Mouse (Mus musculus) urinary bladder, adult 18-20 months (tissue): Measurements from ENCODE around the gene Cstf3.
A peak's percentile ranks its signal among the peaks of the same experiment; 100 is the strongest.
"Not testable (repeated sequence)": the region's sequence is repeated elsewhere in the genome, so short reads cannot be mapped to it uniquely, and the experiment has no call there.

Experiments used
- DNase-seq, 2 experiments: peaks; one replicate each; pipeline ENCODE4 v3.0.0; 2022; ENCODE audit warnings: low spot score in 2 of 2, mixed read lengths in 2 of 2

Gene Cstf3

DNA sequence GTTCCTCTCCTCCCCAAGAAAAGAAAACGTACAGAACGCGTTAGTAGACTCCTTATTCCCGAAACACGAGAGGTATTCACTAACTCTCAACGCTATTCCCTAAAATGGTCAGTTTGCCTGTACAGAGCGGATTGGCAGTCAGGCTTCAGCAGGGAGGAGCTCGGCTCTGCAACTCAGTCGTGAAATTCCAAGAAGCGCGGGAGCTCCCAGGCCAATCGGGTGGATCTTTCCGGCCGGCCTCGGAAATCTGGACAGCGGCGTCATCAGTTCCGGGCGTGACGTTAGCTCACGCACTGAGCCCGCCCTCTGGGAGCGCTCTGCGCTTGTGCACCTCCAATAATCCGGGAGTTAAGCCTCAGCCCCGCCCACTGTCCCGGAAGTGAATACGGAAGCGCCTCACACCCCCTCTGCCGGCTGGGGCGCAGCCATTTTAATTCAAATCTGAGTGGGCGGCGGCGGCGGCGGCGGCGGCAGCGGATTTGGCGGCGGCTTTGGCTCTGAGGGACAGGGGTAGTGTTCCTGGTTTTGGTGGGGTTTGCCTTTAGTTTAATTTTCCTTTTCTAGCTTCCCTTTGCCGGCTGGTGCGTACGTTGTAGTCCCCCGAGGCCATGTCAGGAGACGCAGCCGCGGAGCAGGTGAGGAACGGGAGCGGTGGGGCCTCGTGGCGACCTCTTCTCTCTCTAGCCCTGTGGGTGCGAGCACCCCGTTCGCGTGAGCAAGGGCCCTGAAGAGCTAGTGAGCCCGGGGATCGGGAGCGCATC, at the start of gene Cstf3:
TSS of gene Cstf3 (plus strand) at position 456 of the 761 bp plus-strand sequence.
- DNase-seq: peak; percentile 89 to 99

DNA sequence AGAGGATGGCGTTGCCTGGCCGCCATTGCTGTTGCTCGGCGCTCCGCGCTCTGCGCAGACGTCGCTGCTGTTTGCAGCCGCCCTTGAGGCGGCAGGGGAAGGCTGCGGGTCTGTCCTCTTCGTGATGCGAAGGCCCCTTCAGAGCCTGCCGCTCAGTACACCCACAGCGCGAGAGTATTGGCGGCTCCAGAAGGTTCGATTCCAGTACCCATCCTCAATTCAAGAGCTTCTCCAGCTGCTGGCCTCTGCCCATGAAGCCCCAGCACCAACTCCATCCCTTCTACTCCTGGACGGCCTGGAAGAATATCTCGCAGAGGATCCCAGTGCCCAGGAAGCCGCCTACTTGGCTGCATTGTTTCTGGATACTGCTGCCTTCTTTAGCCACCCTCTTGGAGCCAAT, 33.6 kb upstream of the Cstf3 start:
- DNase-seq: not testable (repeated sequence)

DNA sequence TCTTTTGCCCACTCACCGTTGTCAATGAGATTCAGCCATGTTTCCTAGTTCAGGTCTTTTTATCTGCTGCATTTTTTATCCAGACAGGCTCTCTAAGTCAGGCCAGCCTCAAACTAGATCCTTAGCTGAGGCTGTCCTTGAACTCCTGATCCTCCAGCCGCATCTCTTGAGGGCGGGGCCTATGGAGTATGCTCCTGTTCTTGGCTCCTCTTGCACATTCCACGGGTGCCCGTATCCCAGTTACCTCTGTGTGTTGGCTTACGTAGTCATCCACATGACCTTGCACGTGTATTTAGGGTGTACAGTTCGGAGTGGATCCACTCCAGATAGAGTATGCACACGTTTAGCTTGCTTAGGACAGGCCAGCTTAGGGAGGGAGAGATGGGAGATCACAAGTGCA, 32.6 kb upstream of the Cstf3 start:
- no peak for DNase-seq

DNA sequence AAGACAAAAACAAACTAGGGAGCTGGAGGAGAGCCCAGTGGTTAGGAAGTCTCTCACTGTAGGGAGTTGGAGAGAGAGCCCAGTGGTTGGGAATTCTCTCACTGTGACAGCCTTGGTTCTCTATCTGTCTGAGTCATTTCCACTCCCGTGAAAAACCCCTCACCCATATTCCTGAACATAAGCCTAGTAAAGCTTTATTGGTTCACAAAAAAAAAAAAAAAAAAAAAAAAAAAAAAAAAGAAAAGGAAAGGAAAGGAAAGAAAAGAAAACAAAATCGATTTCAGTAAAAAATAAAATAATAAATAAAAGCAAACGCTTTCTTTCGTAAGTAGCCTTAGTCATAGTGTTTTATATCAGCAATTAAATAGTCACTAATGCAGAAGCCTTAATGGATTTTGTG, 32.0 kb upstream of the Cstf3 start:
- DNase-seq: no peak

DNA sequence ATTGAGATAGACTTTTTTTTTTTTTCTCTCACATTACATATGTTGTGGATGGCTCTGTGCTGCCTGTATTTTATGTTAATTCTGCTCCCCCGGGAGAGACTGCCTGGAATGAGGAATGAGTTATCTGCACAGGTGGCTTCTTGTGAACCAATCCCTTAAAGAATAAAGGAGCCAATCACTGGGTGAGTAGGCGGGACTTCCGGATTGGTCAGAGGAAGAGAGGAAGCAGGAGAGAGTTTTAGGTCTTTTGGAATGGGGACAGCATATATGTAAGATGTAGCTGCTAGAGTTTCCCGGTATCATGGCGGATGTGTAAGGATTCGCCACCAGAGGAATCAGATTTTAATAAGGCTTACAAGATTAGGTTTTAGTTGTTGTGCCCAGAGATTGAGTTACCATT, 31.4 kb upstream of the Cstf3 start:
- DNase-seq: no peak

DNA sequence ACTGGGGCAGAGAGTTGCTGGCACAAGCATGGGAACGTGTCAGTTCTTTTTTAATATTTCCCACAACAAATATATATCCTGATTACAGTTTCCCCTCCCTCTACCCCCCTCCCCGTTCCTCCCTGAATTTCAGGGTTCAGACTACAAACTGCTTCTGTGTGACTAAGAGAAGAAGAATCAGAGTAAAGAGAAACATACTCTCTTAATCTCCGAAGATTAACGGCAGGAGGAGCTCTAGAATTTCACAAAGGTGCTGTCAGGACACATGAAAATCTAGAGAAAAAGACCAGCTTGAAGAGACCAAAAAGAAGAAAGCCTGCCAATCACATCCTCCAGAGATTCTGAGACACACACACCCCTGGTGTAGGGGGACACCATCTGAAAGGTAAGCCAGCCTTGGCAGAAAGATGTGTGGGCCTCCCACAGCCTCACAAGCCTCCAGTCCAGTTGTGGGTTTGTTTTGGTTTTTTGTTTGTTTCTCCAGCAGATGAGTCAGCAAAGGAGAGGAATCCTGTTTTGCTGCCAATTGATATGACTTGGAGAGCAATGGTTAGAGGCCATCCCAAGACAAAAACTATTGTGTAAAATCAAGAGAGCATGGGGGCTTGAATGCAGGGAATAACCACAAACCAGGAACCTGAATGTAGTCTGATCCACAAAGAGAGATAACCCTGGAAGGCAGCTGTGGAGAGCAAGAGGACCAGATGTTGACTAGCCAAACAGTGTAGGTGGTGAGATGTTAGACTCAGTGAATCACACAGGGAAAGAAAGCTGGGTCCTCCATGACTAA, 30.5 kb upstream of the Cstf3 start:
- no peak for DNase-seq

DNA sequence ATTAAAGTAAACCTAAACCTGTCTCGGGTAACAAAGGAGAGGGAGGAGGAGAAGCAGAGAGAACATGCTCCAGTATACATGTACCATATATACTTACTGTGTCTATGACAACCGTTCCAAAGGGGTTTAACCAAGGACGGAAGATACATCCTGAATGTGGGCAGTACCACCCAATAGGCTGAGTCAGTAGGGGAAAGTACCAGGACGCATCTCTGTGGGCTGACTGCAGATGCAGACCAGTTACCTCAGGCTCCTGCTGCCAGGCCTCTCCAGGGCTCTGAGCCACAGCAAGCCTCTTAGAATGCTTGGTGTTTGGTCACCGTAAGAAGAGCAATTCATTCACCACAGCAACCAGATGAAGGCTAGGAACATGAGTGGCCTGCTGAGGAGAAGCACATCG, 28.9 kb upstream of the Cstf3 start:
- no peak for DNase-seq

DNA sequence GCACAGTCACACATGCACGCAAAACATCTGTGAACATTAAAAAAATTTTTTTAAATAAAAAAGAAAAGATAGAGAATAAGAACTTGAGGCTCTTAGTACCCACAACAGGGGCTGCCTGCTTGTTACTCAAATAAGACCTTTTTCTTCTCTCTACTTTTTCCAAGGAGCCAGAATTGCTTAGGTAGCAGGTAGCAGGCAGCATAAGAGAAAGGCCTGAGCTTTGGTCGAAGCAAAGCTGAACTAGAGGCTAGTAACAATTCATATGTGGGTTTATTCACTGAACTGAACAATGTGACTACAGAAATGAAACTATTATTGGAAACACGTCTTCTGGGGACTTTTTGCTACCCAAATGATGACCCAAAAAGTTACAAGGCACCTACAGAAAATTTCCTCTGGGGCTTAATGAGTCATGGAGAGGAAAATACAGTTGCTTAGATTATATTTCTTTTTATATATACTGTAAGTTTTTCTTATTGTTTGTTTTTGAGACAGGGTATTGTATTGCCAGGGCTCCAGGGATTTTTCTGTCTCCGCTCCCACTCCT, 28.3 kb upstream of the Cstf3 start:
- DNase-seq: no peak

DNA sequence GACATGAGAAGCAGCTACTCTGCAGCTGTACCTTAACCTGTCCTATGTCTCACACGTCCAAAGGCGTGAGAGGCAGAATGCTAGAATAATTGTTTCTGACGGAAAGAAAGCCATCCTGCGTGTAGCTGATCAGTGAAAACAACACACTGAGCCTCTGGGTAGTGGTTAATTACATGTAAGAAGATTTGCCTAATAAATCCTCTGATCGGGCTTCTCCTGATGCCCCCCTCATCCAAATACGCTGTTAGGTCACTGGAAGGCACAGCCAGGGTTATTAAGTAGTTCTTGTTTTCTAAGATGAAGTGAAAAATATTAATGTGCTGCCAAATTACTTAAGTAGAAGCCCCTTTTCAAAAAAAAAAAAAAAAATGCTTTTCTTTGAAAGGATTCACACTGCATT, 18.3 kb upstream of the Cstf3 start:
- DNase-seq: no peak

DNA sequence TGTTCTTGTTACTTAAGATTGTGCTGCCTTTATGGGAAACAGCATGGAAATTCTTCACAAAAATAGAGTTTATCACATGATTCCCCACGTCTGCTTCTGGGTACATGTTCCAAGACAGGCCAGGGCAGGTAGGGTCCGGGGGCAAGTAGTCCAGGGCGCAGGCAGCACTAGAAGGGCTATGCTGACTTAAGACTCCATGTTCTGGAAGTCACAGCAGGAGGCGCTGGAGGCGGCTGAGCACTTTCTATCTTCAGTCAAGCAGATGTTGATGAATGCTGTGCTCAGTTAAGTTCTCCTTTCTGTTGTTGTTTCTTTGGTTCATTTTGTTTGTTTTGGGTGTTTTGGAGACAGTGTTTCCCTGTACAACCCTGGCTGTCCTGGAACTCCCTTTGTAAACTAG, 14.1 kb upstream of the Cstf3 start:
- no peak for DNase-seq

DNA sequence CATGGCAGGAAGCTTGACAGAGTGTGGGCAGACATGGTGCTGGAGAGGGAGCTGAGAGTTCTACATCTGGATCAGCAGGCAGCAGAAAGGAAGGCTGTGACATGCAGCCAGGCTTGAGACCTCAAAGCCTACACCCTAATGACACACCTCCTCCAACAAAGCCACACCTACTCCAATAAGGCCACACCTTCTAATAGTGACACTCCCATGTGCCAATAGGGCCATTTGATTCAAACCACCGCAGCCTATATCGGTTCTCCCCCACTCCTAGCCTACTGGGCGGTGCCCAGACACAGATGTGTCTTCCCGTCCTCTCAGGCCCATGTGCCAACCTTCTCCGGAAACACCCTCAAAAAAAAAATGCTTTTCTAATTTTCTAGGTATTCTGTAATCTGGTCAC, 12.3 kb upstream of the Cstf3 start:
- no peak for DNase-seq

DNA sequence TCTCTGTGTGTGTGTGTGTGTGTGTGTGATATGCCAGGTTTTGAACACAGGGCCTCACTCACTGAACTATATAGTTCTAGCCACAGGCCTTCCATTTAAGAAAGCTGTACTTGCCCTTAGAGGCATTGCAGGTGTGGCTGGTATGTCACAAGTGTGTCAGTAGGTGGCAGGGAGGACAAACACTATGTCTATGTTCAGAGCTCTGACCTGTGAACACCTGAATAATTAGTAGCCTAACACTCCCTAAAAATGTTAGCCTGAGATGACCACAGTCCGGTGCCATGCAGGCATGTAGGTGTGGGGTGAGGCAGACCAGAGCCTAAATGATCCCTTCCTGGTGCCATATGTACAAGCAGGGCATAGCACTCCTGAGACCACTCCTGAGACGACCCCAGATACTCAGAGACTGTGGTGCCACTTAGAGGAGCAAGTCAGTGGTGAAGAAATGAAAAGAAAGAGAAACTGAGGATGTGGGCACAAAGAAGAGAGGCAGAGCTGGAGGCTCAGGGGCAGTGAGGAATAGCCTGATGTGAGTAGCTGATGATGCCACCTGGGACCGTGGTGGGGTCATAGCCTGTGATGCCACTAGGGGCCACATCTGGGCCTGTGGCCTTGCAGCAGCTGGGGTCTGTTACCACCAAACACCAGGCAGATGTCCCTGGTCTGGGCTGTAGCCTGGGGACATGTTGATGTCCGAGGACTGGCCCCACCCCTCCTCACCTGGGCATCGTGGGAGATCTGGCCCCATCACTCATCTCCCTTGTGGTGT, 11.3 kb upstream of the Cstf3 start:
- DNase-seq: no peak

DNA sequence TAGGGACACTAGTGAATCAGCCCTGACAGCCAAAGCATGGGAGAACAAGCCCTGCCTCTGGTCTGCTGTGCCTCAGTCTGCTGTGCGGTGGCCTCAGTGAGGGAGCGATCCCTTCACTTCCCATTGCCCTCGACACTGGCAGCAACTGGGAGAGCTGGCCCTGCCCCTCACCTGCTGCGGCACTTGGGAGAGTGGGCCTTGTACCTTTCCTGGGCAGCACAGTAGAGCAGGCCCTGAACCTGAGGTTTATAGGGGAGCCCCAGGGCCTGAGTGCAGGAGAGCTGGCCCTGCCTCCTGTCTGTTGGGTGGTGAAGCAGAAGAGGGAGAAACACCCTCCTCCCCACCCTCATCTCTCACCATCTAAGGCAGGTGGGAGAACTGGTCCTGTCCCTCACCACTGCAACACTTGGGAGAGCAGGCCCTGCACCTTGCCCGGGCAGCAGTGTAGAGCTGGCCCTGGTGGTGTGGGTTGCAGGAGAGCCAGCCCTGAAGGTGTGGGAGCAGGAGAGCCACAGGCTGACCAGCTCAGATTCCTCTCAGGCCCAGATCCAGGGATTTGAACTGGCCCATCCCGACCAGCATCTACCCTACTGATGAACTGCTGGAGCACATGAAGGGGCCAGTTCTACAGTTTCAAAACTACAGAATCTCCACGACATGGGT, 10.4 kb upstream of the Cstf3 start:
- no peak for DNase-seq

DNA sequence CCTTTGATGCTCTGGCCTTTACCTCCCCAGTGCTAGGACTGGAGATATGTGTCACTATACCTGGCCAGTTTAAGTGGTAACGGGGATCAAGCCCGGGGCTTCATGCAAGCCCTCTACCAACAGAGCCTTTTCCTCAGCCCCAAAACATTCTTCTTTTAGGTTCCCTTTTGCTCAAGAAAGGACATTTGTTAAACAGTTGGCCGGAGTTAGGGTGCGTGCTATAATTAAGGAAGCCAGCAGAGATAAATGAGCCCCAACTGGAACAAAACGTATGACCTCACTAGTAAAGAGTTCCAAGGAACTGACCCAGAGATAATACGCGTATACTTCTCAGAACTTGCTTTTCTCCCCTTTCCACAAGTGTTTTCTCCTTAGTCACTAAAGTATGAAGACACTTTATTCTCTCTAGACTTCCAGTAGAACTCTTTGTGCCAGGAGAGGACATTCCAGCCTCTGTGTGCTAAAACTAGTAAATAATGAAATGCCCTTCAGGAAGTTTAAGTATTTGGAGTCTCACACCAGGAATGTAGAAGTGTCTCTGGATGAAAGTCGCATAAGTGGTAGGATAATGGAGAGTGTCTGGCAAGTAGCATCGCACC, 8.9 kb upstream of the Cstf3 start:
- DNase-seq: no peak

DNA sequence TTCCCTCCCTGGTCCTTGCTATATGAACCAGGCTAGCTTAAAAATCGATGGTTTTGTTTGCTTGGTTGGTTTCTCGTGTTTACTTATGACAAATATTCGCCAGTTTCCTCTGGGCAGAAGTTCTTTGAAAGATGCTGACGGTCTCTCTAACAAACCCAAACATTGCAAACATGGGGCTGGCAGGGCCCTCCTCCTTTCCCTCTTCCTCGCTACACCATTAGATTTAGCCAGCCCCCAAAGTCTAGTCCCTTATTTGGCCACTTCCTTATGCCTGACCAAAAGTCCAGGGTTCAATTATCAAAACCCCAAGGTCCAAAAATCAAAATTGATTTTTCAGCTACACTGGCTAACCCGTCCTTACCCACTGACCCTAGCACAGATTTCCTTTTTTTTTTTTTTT, 7.3 kb upstream of the Cstf3 start:
- DNase-seq: no peak

DNA sequence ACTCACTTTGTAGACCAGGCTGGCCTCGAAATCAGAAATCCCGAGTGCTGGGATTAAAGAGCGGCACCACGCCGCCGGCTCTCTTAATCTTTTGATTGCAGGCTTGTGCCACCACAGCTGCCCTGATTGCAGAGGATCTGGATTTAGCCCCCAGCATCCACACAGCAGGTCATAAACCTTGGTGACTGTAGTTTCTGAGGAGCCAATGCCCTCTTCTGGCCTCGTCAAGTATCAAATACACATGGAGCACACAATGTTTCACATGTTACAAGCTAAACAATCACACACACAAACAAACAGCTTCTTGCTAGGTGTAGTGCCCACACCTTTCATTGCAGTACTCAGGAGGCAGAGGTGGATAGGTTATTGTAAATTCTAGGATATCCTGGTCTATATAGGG, 6.1 kb upstream of the Cstf3 start:
- DNase-seq: no peak

DNA sequence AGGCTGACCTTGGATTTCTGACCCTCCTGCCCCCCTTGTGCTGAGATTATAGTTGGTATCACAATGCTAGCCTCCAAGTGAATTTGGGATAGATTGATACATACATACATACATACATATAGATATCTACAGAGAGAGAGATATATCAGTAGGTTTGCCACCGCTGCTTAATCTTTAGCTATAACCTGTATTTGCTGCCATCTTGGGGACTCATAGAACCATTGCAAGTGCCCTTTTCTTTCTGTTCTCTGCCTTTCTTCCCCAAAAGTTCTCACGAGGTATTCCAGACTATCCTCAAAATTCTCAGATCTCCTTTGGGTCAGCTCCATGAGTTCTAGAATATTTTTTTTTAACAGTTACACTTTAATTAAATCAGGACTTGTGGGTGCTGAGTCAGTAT, 4.7 kb upstream of the Cstf3 start:
- no peak for DNase-seq

DNA sequence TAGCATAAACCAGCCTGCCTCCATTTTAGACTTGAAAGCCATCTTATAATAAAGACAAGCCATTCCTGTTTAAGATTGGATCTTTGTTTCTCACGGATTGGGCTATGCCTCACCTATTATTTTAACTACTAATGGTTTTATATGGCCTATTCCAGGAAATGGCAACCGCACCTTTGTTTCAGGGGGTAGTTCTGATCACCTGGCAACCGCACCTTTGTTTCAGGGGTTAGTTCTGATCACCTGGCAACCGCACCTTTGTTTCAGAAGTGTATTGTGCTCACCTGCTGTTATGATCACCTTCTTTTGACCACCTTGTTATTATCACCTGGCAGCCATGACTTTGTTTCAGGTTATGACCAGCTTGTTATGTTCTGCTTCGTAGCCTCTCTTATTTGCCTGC, 1.8 kb upstream of the Cstf3 start:
- DNase-seq: no peak

DNA sequence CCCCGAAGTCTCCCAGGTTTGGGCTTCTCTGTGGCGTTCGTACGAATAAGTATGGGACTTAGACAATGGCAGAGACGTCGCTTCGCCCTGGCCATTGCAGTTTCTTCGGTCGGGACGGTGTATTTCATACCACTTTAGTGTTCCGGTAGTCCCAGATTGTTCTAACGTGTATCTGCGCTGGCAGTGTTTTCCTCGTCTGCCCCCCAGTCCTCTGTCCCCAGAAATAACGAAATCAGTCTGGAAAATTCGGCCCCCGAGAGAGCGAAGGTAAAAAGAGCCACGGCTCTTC, 450 bp downstream of the Cstf3 start:
- no peak for DNase-seq

DNA sequence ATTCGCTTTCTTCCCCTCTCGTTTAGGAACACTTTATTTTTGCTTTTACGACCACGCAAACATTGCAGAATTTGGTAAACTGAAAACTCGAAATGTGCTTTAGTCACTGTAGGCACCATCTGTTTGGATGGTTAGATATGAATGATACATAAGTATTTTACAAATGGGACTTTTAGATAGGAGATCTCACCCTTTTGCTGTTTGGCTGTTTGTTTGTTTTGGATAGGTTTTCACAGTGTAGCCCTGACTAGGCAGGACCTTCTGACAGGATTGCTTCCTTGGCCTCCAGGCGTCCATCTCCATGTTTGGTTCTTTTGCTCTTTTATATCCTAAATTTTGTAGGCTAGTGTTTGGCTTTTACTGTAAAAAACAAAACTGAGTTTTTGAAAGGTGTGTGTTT, 818 bp downstream of the Cstf3 start:
- DNase-seq: no peak

DNA sequence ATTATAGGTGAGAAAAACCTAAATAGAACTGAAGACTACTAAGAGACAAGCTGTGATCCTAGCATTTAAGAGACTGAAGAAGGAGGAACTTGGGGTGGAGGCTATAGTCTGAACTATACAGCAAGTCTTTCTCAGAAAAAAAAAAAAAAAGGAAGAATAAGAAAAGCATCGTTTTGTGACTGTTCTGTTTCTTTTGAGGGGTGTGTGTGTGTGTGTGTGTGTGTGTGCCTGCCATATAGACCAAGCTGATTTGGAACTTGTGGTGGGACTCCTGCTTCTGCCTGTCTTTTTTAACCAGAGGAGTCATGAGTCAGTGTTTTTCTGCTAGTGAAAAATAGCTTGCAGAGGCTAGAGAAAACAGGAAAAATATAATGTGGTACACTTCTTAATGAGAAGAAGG, 4.7 kb downstream of the Cstf3 start:
- DNase-seq: no peak

DNA sequence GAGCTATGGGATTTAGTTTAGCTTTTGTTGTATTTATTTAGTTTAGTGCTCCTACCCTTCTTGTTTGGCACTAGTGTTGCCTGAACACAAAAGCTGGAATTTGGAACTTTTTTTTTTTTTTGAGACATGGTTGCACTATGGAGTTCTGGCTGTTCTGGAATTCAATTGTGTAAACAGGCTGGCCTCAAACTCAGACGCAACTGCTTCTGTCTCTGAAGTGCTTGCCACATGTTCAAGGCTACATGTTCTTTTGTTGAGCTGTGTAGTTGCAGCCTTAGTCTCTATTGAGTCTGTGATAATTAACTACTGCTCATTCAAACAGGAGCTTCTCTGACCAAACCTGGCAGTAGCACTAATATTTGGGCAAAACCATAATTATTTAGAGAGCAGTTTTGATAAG, 13.1 kb downstream of the Cstf3 start:
- no peak for DNase-seq
